Mouse (Mus musculus): Measurements from ENCODE around the gene Cdh26.
A peak's percentile ranks its signal among the peaks of the same experiment; 100 is the strongest.

The Cdh26 gene

GRCm38 (mm10) chr2:178449386-178449785 is 19.1 kb downstream of the Cdh26 start:
- DNase-seq (ENCODE audit: low read depth): no peak

GRCm38 (mm10) chr2:178450236-178450635 is 19.9 kb downstream of the Cdh26 start:
- DNase-seq (ENCODE audit: low read depth): no peak

GRCm38 (mm10) chr2:178450961-178451360 is 20.6 kb downstream of the Cdh26 start:
- no peak for DNase-seq (ENCODE audit: low read depth)

DNA sequence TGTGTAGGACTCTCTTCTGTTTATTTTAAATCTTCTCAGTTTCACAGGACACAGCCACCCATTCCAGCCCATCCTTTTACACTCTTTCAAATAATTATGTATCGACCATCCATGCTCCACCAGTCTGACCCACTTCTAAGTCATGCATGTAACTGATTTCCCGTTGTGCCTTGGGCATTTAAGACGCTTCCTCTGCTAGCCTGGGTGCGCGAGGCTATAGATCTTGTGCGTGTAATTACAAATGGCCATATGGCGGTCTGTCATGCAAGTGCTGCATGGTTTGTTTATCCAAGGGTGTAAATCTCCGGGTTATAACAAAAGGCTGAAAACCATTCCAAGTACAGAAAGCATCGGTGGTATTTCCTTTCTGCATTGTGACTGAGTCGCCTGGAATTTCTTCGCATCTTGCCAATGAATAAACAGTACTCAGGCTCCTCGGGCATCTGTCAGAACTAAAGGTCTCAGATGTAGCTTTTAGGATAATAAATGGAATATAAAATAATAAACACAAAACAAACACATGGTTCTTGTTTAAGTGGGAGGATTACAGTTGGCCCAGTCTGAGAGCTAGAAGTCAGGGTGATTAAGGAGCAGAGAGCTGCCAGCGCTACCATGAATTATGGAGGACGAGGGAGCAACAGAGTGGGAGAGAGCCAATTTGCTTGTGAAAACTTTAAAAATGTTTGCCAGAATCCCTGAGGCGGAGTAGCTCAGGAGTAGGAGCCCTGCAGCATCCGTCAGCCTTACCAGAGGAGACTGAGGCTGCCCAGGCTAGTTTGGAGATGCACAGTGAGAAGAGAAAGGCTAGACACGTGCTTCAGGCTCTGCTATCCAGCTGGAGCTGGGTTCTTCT is 24.6 kb downstream of the Cdh26 start:
- peak; percentile 95 for DNase-seq (ENCODE audit: low read depth)

- no peak for DNase-seq (ENCODE audit: low read depth)
Measured at GRCm38 (mm10) chr2:178457414-178457813, 27.1 kb downstream of the Cdh26 start.

DNA sequence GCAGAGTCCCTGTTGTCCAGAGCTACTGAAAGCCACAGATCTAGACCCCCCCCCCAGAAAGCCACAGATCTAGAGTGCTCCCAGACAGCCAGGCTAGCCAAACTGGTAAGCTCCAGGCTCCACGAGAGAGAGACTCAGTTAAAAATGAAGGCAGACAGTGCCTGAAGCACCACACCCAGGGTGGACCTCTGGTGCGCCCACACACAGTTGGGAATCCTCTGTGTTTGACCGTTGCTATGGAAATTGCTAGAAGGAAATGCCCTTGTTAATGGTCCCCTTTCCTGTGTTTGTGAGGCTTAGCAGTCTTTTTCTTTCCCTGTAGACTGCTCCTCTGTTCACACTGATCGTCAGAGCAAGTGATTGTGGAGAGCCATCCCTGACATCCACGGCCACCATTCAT is 30.0 kb downstream of the Cdh26 start:
- no peak for DNase-seq (ENCODE audit: low read depth)

- DNase-seq (ENCODE audit: low read depth): no peak
Measured at GRCm38 (mm10) chr2:178471546-178472480, 41.5 kb downstream of the Cdh26 start.

DNA sequence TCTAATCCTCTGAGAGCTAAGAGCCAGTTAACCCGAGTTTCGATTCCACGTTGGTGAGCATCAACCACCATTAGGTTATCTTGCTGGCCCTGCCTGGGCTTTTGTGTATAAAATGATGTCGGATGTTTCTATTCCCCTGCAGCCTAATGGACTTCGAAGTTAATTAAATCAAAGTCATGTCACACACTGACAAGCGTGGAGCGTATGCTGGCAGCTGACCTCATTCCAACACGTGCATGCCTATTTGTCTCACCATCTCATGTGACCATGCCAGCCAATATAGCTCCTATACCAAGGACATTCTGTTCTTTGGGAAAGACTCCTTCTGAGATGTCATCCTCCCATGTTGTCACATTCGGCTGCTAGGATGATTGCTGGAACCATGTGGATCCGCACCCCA is 43.6 kb downstream of the Cdh26 start:
- DNase-seq (ENCODE audit: low read depth): no peak

- DNase-seq (ENCODE audit: low read depth): no peak
Measured at GRCm38 (mm10) chr2:178477228-178477627, 46.9 kb downstream of the Cdh26 start.

DNA sequence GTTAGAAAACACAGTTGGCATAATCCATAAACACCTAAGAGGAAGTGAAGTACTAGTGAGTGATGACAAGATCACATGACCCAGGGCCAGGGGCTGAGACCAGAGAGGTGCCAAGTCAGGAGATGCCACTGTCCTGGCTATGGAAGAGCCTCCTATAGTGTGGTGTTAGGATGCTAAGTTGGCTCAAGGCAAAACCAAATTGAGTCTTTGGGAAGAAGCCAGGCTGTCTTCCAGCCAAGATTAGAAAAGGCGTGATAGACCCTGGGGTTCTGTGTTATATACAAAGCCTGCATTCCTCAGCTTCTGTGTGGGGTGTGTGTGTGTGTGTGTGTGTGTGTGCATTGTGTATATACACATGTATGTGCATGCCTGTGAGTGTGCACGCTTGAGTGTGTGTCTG is 48.7 kb downstream of the Cdh26 start:
- DNase-seq (ENCODE audit: low read depth): peak; percentile 67

GRCm38 (mm10) chr2:178480932-178481331 is 50.6 kb downstream of the Cdh26 start:
- peak; percentile 66 for DNase-seq (ENCODE audit: low read depth)

GRCm38 (mm10) chr2:178483462-178483861 is 53.1 kb downstream of the Cdh26 start:
- peak; percentile 71 for DNase-seq (ENCODE audit: low read depth)

DNA sequence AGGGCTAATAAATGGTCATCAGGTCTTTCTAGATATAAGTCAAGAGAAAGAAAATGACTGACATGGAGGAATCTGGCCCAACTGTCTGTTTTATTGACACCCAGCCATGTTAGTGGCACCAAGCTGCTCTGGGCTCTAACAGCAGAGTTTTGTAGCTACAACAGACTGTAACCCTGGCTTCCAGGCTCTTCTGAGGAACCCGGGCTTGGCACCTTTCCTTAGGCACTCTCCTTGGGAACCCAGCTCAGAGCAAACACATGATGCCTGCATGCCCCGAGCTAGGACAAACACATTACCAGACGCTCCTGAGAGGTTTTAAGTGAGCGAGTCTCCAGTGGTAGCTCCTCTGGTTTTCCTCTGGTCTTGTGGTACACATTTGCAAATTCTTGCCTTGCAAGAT is 57.9 kb downstream of the Cdh26 start:
- DNase-seq (ENCODE audit: low read depth): no peak

DNA sequence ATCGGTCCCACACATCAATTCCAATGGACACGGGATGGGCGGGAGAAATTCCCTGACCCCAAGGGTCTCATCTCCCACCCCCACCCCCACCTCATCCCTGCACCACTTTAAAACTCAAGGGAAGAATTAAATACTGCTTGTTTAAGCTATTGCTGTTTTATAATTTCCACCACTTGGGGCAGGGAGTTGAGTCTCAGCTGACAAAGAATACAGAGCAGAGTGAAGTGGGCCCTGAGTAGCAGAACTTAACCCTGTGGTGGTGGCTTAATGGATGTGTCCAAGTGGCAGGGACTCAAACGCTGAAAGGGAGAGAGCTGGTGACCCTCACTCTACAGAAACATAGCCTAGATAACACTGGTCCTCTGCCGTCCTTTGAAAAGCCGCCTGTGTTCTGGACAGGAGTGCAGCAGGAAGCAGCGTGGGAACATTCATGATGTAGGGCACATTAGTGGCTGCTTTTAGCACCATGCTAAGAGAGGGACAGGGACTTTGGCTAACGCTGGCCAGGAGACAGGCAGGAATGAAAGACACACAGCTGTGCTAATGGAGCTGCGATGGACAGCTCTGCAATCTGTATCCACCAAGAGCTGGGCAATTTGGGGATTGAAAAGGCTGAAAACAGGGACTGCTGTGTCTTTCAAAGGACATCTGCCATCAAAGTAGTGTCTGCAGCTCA is 60.1 kb downstream of the Cdh26 start:
- no peak for DNase-seq (ENCODE audit: low read depth)

GRCm38 (mm10) chr2:178494066-178494465 is 63.7 kb downstream of the Cdh26 start:
- DNase-seq (ENCODE audit: low read depth): no peak

- no peak for DNase-seq (ENCODE audit: low read depth)
Measured at GRCm38 (mm10) chr2:178495816-178496215, 65.5 kb downstream of the Cdh26 start.

- no peak for DNase-seq (ENCODE audit: low read depth)
Measured at GRCm38 (mm10) chr2:178497900-178498299, 67.6 kb downstream of the Cdh26 start.

DNA sequence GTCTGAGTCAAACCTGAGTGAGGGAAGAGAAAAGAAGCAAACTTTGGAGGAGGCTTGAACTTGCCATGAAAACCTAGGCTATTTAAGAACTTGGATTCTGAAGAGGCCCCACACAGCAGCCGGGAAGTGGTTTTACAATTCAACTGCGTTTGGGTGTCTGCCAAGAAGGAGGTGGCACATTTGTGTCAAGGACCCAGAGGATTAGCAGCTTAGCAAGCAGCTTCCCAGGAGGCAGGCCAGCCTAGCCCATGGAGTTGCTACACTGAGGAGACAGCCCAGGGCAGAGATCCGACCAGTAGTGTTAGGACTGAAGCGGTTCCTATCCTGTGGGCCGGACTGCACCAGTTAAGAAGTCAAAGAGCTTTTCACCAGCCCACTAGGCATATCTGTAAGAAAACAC is 68.1 kb downstream of the Cdh26 start:
- no peak for DNase-seq (ENCODE audit: low read depth)

DNA sequence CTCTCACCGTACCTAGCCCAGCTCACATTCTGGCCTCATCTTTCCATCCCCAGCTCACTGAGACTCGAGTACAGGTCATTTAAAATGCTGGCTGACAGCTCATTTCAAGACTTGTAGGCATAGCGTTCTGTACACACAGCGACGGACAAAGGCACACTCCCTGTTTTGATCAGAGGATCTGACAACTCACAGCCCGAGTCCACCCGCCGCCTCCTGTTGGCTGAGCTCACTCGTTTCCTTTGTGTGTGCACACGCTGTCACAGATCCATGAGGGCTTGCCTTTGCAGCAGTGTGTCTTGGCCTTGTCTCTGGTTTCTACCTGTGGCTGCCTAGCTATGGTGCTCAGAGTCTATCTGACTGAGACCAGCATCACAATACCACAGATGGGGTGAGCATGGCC is 72.1 kb downstream of the Cdh26 start:
- no peak for DNase-seq (ENCODE audit: low read depth)

- no peak for DNase-seq (ENCODE audit: low read depth)
Measured at GRCm38 (mm10) chr2:178506056-178506455, 75.7 kb downstream of the Cdh26 start.

- peak; percentile 85 for DNase-seq (ENCODE audit: low read depth)
Measured at GRCm38 (mm10) chr2:178507379-178508014, 77.2 kb downstream of the Cdh26 start.

GRCm38 (mm10) chr2:178508279-178508678 is 77.9 kb downstream of the Cdh26 start:
- DNase-seq (ENCODE audit: low read depth): no peak
